Mouse (Mus musculus) forebrain, embryonic 10.5 days (tissue): ENCODE data around the gene Pcdh7. TPM values are rescaled to one million over a fixed set of nuclear protein-coding genes. Genes with fewer than 3 reads are reported as not detected.
"Not testable (repeated sequence)": the region's sequence is repeated elsewhere in the genome, so short reads cannot be mapped to it uniquely, and the experiment has no call there.

Experiments used
- DNase-seq: peaks from one replicate; pipeline ENCODE4 v3.0.0-alpha.2; 2017; ENCODE audit warnings: low spot score; ENCODE audit errors: extremely low spot score
- H3K27ac ChIP-seq: fragments of 300-500 bp; sonication (generic); 2 replicates; pipeline ENCODE4 v1.5.1; 2016; ENCODE audit warnings: mild to moderate bottlenecking
- H3K27me3 ChIP-seq: fragments of 300-500 bp; sonication (generic); 2 replicates; pipeline ENCODE4 v1.6.1; 2016; ENCODE audit warnings: mild to moderate bottlenecking; ENCODE audit not compliant: poor library complexity, severe bottlenecking
- H3K36me3 ChIP-seq: fragments of 300-500 bp; sonication (generic); replicated peaks from 2 replicates; pipeline ENCODE4 v1.6.1; 2016; ENCODE audit warnings: mild to moderate bottlenecking, moderate library complexity
- H3K4me1 ChIP-seq: fragments of 300-500 bp; sonication (generic); 2 replicates; pipeline ENCODE4 v1.6.1; 2016
- H3K4me3 ChIP-seq: fragments of 300-500 bp; sonication (generic); 2 replicates; pipeline ENCODE4 v1.5.1; 2016; ENCODE audit warnings: mild to moderate bottlenecking, moderate library complexity
- H3K9me3 ChIP-seq: fragments of 300-500 bp; sonication (generic); 2 replicates; pipeline ENCODE4 v1.6.1; 2016; ENCODE audit warnings: mild to moderate bottlenecking, moderate library complexity
- WGBS: fragments of 180-500 bp; shearing (Covaris S2); methylation state at CpG from one replicate; pipeline ENCODE4 v1.1.7; 2016; 5-methylcytosine and 5-hydroxymethylcytosine counted together
- polyA plus RNA-seq: library from polyadenylated mRNA; unstranded; fragments of >200 nt; fragmentation: Nextera tagmentation; extraction: Ambion mirVana; gene quantifications from 2 replicates; pipeline ENCODE4 v1.2.1, GENCODE M21; 2016

Gene Pcdh7
- polyA plus RNA-seq, 1 experiment from 2014 or later: 4.2 TPM

DNA sequence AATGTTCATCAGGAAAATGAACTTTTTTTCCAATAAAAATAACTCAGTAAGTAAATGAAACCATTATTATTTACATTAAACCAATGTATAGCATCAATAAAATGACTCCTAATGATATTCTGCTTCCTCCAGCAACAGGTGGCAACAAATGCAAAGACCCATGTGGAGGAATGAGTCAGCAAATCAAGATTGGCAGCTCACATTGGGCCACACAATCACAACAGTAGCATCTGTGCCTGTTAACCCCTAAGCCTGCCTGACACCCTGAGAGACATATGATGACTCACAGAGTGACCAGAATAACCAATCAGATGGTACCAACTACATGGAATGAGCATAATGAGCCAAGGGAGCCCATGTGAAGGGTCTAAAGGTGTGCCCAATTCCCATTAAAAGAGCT lies 454.5 kb downstream of the Pcdh7 start:
- peaks cover 2% of the 10 kb centered on the region; the same call in 1 of the 2 replicates for H3K4me1 ChIP-seq
- H3K36me3 ChIP-seq: no peaks in the 10 kb centered on the region
- H3K27ac ChIP-seq: no peak overlapping the region
- H3K27me3 ChIP-seq: no peaks in the 10 kb centered on the region
- no peak for DNase-seq
- no peaks in the 10 kb centered on the region for H3K9me3 ChIP-seq
- H3K4me3 ChIP-seq: no peak overlapping the region

DNA sequence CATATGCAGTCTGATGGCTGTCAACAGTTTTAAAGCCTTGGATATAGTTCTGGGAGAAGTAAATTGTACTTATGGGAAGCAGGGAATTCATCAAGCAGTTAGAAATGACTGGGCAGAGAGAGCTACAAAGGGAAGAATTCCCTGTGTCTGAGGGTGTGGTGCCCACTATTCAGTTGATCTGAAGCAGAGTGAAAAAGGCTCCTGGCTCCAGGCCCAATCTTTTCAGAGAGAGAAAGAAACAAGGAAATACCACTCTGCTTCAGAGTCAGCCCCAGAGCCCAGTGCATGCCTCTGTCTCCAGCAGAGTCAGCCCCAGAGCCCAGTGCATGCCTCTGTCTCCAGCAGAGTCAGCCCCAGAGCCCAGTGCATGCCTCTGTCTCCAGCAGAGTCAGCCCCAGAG lies 456.6 kb downstream of the Pcdh7 start:
- H3K4me1 ChIP-seq, H3K4me3 ChIP-seq, DNase-seq, H3K36me3 ChIP-seq, H3K27me3 ChIP-seq, H3K9me3 ChIP-seq, H3K27ac ChIP-seq: not testable (repeated sequence)

DNA sequence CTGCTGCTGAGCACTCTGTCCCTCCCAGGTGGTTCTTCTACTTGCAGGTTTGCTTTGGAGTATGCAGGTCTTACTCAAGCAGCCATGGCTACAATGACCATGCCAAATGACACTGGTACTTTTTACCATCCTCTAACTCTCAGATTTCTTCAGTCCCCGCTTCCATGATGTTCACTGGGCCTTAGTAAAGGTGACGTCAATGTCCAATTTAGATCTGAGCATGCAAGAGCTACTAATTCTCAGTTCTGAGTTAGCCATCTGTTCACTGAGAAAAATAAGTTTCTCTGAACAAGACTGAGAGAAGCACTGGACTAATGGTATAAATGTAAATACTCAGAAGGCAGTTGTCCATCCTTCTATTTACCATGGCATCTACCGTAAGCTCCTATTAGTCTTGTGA lies 457.8 kb downstream of the Pcdh7 start:
- Histone ChIP-seq H3K36me3 (no peaks in the 10 kb centered on the region), H3K4me3 (no peak overlapping the region), H3K27me3 (no peaks in the 10 kb centered on the region), H3K9me3 (no peaks in the 10 kb centered on the region), H3K27ac (no peak overlapping the region), H3K4me1 (peaks cover 2% of the 10 kb centered on the region; the same call in 1 of the 2 replicates)
- 95% methylated on average over 3 of the region's 3 CpGs for WGBS
- no peak for DNase-seq
